Mouse (Mus musculus): ENCODE results near the gene Ankrd2. TPM values are rescaled to one million over a fixed set of nuclear protein-coding genes. Genes with fewer than 3 reads are reported as not detected.
"Not testable (repeated sequence)": the region's sequence is repeated elsewhere in the genome, so short reads cannot be mapped to it uniquely, and the experiment has no call there.

Ankrd2 gene
- total RNA-seq, 2 experiments from 2014 or later: 0.34 to 0.40 TPM

DNA sequence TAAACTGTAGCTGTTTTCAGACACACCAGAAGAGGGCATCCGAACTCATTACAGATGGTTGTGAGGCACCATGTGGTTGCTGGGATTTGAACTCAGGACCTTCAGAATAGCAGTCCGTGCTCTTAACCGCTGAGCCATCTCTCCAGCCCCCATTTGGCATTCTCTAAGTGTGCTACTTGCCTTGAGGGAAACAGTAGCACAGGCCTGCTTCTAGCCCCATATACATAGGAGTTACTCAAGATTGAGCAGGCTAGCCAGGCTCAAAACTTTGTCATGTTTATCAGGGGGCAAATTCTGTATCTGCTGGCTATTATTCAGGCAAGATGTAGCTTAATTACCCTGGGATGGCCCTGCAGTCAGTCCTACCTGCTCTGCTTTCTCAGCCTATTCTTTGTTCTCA is 15.6 kb downstream of the Ankrd2 start:
- no peak for DNase-seq (ENCODE audit: low spot score in 2 of 2)

DNA sequence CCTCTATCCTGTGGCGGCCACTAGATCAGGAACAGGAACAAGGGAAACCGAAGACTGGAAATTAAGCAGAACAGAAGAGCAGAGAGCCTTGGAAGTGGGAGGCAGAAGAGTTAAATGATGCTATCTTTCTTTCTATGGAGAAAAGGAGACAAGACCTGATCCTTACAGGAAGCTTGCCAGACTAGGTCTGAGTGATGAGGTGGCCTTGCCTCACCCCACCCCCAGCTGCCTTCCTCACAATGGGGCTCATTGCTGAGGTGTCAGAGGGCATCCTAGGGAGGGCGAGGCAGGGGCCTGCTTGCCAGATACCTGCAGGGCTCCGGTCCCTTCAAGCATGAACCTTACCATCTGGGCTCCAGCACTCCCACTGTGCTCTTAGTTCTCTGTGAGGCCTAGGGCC is 16.1 kb downstream of the Ankrd2 start, which contains the start of gene 4933411K16Rik:
Gene 4933411K16Rik, plus strand, starts transcription at position 301 of the 400 bp plus-strand sequence.
- no peak for DNase-seq (ENCODE audit: low spot score in 2 of 2)

GRCm38 (mm10) chr19:42054255-42054654 is 18.5 kb downstream of the Ankrd2 start:
- no peak for DNase-seq (ENCODE audit: low spot score in 2 of 2)

GRCm38 (mm10) chr19:42055881-42056280 is 20.1 kb downstream of the Ankrd2 start:
- DNase-seq (ENCODE audit: low spot score in 2 of 2): no peak

DNA sequence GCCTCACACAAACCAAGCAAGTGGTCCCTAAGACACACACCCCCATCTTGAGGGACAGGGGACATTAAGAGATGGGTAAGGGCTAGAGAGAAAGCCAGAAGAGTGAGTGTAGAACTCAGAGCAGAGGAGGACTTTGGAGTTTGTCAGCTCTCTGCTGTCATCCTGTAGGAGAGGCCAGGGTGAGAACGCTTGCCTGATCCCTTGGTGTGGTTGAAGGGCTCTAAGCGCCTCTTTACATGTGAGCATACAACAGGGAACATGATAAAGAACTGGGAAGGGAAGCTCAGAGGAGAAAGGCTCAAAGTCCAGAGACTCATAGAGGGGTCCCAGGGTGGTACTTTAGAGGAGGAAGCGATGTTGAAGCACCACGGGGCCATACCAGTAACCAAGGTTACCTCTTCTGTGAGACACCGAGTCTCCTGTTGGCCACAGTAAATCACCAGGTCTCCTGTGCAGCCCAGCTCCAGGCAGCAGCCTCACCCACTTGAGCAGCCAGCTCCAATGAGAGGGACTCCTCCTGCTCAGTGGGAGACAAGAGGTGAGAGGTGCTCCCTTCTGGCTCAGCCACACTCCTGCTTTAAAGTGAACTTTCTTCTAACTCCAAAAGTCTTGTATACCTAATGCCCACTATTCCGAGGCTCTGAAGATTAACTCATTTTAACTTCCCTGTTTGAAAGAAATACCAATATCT is 21.1 kb downstream of the Ankrd2 start:
- no peak for DNase-seq (ENCODE audit: low spot score in 2 of 2)

DNA sequence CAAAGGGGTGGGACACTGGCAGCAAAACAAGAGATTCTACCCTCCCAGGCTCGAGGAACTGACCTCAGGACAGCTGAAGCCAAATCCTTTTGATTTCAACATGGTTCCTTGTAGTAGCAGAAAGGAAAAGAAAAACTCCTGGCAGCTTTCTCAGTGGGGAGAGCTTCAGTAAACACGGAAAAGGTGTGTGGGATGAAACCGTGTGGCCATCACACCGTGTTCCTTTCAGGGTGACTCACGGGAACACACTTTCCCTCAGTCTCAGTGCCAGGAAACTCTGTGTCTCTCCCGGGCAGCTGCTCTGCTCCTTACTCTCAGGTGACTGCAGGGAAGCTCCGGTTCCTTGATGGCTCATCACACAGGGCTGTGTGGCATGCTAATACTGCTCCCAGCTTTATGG is 22.6 kb downstream of the Ankrd2 start:
- DNase-seq (ENCODE audit: low spot score in 2 of 2): no peak

DNA sequence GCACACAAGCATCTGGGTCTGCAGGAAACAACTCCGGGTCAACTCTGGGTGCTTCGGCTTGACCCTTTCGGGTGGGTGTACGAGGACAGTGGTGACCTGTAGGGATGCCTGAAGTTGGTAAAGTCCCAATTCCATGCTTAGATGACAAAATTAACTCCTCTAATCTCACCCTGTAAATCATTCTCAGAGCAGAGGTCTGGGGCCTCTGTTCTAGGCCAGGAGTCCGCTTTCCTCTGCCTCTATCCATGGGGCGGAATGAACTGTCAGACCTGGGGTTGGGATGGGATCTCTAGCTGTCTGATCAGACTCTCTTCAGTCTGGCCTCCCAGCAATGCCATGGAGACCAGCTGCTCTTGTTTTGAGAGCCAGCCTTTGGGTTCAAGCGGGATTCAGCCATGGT is 25.6 kb downstream of the Ankrd2 start:
- no peak for DNase-seq (ENCODE audit: low spot score in 2 of 2)

GRCm38 (mm10) chr19:42068441-42069240 is 32.8 kb downstream of the Ankrd2 start:
- DNase-seq (ENCODE audit: low spot score in 2 of 2): no peak

DNA sequence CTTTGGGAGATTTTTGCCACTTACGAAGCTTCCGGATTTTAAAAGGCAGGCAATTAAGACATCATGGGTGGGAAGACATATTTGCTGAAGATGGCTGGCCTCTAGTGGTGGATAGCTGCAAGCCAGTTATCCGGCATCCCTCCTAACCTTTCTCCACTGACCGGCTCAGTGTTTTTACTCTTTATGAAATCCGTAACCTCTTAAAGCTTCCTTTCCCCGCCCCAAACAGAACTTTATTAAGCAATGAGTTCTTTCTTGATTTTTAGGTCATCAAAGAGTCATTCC is 33.4 kb downstream of the Ankrd2 start:
- no peak for DNase-seq (ENCODE audit: low spot score in 2 of 2)

DNA sequence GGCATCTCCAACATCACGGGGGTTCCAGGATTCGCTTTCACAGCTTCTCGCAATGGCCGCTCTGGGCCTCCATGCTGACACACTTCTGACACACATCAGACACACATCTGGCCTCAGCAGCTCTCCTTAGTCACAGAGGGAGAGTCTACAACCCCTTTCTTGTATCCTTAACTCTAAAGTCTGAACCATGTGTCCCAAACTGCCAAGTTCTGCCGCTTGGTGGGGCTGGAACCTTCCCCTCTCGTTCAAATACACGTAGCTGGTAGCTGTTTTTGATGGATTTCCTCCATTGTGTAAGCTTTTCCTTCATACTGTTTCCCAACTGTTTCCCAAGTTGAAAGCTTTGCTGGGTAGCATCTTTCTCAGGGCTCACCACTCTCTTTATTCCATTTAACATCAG is 35.4 kb downstream of the Ankrd2 start:
- DNase-seq (ENCODE audit: low spot score in 2 of 2): peak in 1 of 2 experiments; percentile 27

- no peak for DNase-seq (ENCODE audit: low spot score in 2 of 2)
These were observed 36.2 kb downstream of the Ankrd2 start for GRCm38 (mm10) chr19:42071886-42072608.

- no peak for DNase-seq (ENCODE audit: low spot score in 2 of 2)
These were observed 37.0 kb downstream of the Ankrd2 start for GRCm38 (mm10) chr19:42072802-42073201.

GRCm38 (mm10) chr19:42075051-42075450 is 39.3 kb downstream of the Ankrd2 start:
- no peak for DNase-seq (ENCODE audit: low spot score in 2 of 2)

DNA sequence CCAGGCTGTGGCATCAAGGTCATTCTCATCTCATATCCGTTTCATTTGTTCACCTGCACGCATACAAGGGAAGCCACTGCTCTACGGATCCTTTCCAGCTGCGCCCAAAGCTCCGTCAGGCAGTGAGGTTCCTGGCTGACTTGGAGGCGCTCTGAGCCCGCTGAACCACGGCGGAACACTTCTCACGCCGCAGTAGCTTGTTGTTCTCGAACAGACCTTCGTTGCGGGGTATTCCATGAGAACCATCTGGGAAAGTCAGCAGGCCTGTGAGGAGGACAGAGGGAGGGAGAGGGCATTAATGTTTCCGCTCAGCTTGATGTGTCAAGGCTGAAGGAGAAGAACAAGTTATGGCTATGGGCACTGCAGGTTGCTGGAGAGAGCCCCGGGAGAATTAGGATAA is 40.2 kb downstream of the Ankrd2 start:
- no peak for DNase-seq (ENCODE audit: low spot score in 2 of 2)

DNA sequence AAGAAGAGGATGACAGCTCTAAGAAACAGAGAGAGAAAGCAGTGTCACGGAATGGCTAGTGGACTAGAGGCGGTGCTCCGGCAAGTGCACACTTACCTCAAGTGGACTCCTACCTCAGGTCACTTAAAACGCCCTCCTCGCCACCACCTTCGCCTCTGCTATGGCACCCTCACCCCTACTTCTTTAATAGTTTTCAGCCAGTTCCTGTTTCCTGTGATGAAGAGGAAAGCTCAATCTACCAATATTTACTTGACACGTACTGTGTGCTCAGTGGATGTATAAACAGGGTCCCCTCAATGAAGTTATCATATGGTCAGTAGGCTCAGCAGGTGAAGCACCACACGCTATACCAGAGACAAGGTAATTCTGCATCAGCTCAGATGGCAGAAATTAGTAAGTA is 42.8 kb downstream of the Ankrd2 start:
- DNase-seq (ENCODE audit: low spot score in 2 of 2): no peak

- DNase-seq (ENCODE audit: low spot score in 2 of 2): no peak
These were observed 43.2 kb downstream of the Ankrd2 start for GRCm38 (mm10) chr19:42079006-42079405.

- no peak for DNase-seq (ENCODE audit: low spot score in 2 of 2)
These were observed 44.1 kb downstream of the Ankrd2 start for GRCm38 (mm10) chr19:42079950-42080349.

- DNase-seq (ENCODE audit: low spot score in 2 of 2): no peak
These were observed 44.7 kb downstream of the Ankrd2 start for GRCm38 (mm10) chr19:42080469-42080868.

DNA sequence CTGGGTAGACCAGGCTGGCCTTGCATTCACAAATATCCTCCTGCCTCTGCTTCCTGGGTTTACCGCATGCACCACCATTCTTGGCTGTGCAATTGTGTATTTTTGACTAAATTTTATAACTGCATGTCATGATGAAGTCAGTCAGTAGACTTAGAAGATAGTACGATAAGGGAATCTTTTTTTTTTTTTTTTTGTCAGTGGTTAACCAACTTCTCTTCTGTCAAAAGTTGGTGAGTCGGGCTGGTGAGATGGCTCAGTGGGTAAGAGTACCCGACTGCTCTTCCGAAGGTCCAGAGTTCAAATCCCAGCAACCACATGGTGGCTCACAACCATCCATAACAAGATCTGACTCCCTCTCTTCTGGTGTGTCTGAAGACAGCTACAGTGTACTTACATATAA is 45.8 kb downstream of the Ankrd2 start:
- DNase-seq (ENCODE audit: low spot score in 2 of 2): not testable (repeated sequence)

GRCm38 (mm10) chr19:42085690-42086089 is 49.9 kb downstream of the Ankrd2 start:
- no peak for DNase-seq (ENCODE audit: low spot score in 2 of 2)

GRCm38 (mm10) chr19:42086166-42086565 is 50.4 kb downstream of the Ankrd2 start, which contains the start of gene Morn4:
TSS of gene Morn4 (minus strand) at chr19:42086357.
- DNase-seq (ENCODE audit: low spot score in 2 of 2): peak; percentile 94
